ENCODE assay signal across 17 mouse cellular contexts in genomic region chr17:45279811-45280205, GRCm38 (mm10).
DNase-seq lines count a peak whose midpoint lies in the region; ATAC-seq and TF ChIP-seq lines count a peak whose summit lies in the region.
"Had no signal": no experiment of that assay in that cellular context is flagged by ENCODE, and none has a peak within 500 bp of the region (broad histone marks: within the 10 kb centered on the region; RNA-seq: fewer than 3 reads in every experiment).

No protein-coding gene starts in this region.

- no peak overlapping the region for H3K4me3 ChIP-seq in hindbrain, embryonic 15.5 days
- H3K4me3 ChIP-seq in hindbrain, embryonic 12.5 days = no peak overlapping the region
- H3K4me3 ChIP-seq in midbrain, embryonic 16.5 days (ENCODE audit: low read depth, low read length) = no peak overlapping the region
- H3K4me3 ChIP-seq in midbrain, postnatal 0 days (ENCODE audit: low read depth, low read length) = no peak overlapping the region
- H3K4me3 ChIP-seq in forebrain, postnatal 0 days (ENCODE audit: low read depth, low read length) = no peak overlapping the region
- no peak overlapping the region for H3K4me3 ChIP-seq in neural tube, embryonic 15.5 days (replicated peaks)
- H3K4me3 ChIP-seq: liver, embryonic 15.5 days; midbrain, embryonic 13.5 days had no signal

- no peaks in the 10 kb centered on the region for H3K36me3 ChIP-seq in hindbrain, embryonic 15.5 days
- H3K36me3 ChIP-seq in hindbrain, embryonic 12.5 days = no peaks in the 10 kb centered on the region
- H3K36me3 ChIP-seq in midbrain, embryonic 16.5 days (ENCODE audit: control insufficient read depth, insufficient read depth, low read length) = no peaks in the 10 kb centered on the region
- H3K36me3 ChIP-seq in midbrain, postnatal 0 days (ENCODE audit: insufficient read depth, low read length) = no peaks in the 10 kb centered on the region
- H3K36me3 ChIP-seq in forebrain, postnatal 0 days (ENCODE audit: insufficient read depth) = no peaks in the 10 kb centered on the region
- H3K36me3 ChIP-seq in neural tube, embryonic 15.5 days = no peaks in the 10 kb centered on the region
- H3K36me3 ChIP-seq: liver, embryonic 15.5 days; midbrain, embryonic 13.5 days had no signal

- no peak for DNase-seq in midbrain, postnatal 0 days (ENCODE audit: low spot score)
- no peak for DNase-seq in forebrain, postnatal 0 days
- DNase-seq in right cerebral cortex, adult 18-20 months = no peak
- no peak for DNase-seq in urinary bladder, adult 18-20 months (ENCODE audit: low spot score in 2 of 2)
- DNase-seq: B cell, adult 2 months; cerebellum, adult 8-10 months; heart, adult 11 months; heart, postnatal 10 days; lung, postnatal 36 days; right cerebral cortex, postnatal 14 days; thymus, adult 2 months had no signal

- H3K27me3 ChIP-seq in hindbrain, embryonic 15.5 days = no peaks in the 10 kb centered on the region
- 0 out of 2 replicates have a peak, but pooled peaks cover 2% of the 10 kb centered on the region for H3K27me3 ChIP-seq in hindbrain, embryonic 12.5 days
- no peaks in the 10 kb centered on the region for H3K27me3 ChIP-seq in midbrain, embryonic 16.5 days (ENCODE audit: control insufficient read depth, insufficient read depth, low read depth, low read length)
- H3K27me3 ChIP-seq in midbrain, postnatal 0 days (ENCODE audit: insufficient read depth, low read length) = no peaks in the 10 kb centered on the region
- H3K27me3 ChIP-seq in forebrain, postnatal 0 days (ENCODE audit: insufficient read depth, low read length) = no peaks in the 10 kb centered on the region
- H3K27me3 ChIP-seq in neural tube, embryonic 15.5 days (replicated peaks) = no peaks in the 10 kb centered on the region
- H3K27me3 ChIP-seq: midbrain, embryonic 13.5 days had no signal

- no peaks in the 10 kb centered on the region for H3K9me3 ChIP-seq in hindbrain, embryonic 15.5 days
- no peaks in the 10 kb centered on the region for H3K9me3 ChIP-seq in hindbrain, embryonic 12.5 days (replicated peaks)
- no peaks in the 10 kb centered on the region for H3K9me3 ChIP-seq in midbrain, embryonic 16.5 days (replicated peaks; ENCODE audit: control insufficient read depth, low read length, poor library complexity, severe bottlenecking)
- H3K9me3 ChIP-seq in midbrain, postnatal 0 days (ENCODE audit: low read length) = no peaks in the 10 kb centered on the region
- no peaks in the 10 kb centered on the region for H3K9me3 ChIP-seq in forebrain, postnatal 0 days (ENCODE audit: low read length)
- no peaks in the 10 kb centered on the region for H3K9me3 ChIP-seq in neural tube, embryonic 15.5 days (replicated peaks)
- H3K9me3 ChIP-seq: liver, embryonic 15.5 days; midbrain, embryonic 13.5 days had no signal

- no peak overlapping the region for H3K27ac ChIP-seq in hindbrain, embryonic 15.5 days (replicated peaks)
- H3K27ac ChIP-seq in hindbrain, embryonic 12.5 days = no peak overlapping the region
- H3K27ac ChIP-seq in midbrain, embryonic 16.5 days (ENCODE audit: low read length) = no peak overlapping the region
- H3K27ac ChIP-seq in midbrain, postnatal 0 days (ENCODE audit: low read depth, low read length) = no peak overlapping the region
- H3K27ac ChIP-seq in forebrain, postnatal 0 days (ENCODE audit: low read depth, low read length) = peak overlapping the region; percentile 67
- 0 out of 2 replicates have a peak overlapping the region, but pooled peaks have one; percentile 1 for H3K27ac ChIP-seq in neural tube, embryonic 15.5 days (replicated peaks)
- H3K27ac ChIP-seq: liver, embryonic 15.5 days; midbrain, embryonic 13.5 days had no signal

- H3K9ac ChIP-seq in hindbrain, embryonic 15.5 days = no peak overlapping the region
- no peak overlapping the region for H3K9ac ChIP-seq in hindbrain, embryonic 12.5 days
- no peak overlapping the region for H3K9ac ChIP-seq in midbrain, embryonic 16.5 days (ENCODE audit: low read depth, low read length)
- no peak overlapping the region for H3K9ac ChIP-seq in midbrain, postnatal 0 days (replicated peaks; ENCODE audit: low read length, poor library complexity, severe bottlenecking)
- H3K9ac ChIP-seq in forebrain, postnatal 0 days = peak overlapping the region; percentile 15; the same call in 1 of the 2 replicates
- no peak overlapping the region for H3K9ac ChIP-seq in neural tube, embryonic 15.5 days (replicated peaks)
- H3K9ac ChIP-seq: liver, embryonic 15.5 days; midbrain, embryonic 13.5 days had no signal

- H3K4me2 ChIP-seq in hindbrain, embryonic 15.5 days = peak overlapping the region; percentile 10; the same call in 1 of the 2 replicates
- H3K4me2 ChIP-seq in hindbrain, embryonic 12.5 days (replicated peaks) = no peak overlapping the region; the same call in 1 of the 2 replicates
- no peak overlapping the region for H3K4me2 ChIP-seq in midbrain, embryonic 16.5 days (ENCODE audit: low read length)
- no peak overlapping the region for H3K4me2 ChIP-seq in midbrain, postnatal 0 days (ENCODE audit: low read depth, low read length, poor library complexity, severe bottlenecking)
- no peak overlapping the region for H3K4me2 ChIP-seq in forebrain, postnatal 0 days (ENCODE audit: low read depth)
- peak overlapping the region; percentile 37 for H3K4me2 ChIP-seq in neural tube, embryonic 15.5 days
- H3K4me2 ChIP-seq: liver, embryonic 15.5 days; midbrain, embryonic 13.5 days had no signal

- H3K4me1 ChIP-seq in hindbrain, embryonic 15.5 days (replicated peaks) = no peaks in the 10 kb centered on the region; the same call in 1 of the 2 replicates
- H3K4me1 ChIP-seq in hindbrain, embryonic 12.5 days = peaks cover 11% of the 10 kb centered on the region
- peaks cover 8% of the 10 kb centered on the region; the same call in 1 of the 2 replicates for H3K4me1 ChIP-seq in midbrain, embryonic 16.5 days (ENCODE audit: control insufficient read depth, insufficient read depth, low read length)
- no peaks in the 10 kb centered on the region for H3K4me1 ChIP-seq in midbrain, postnatal 0 days (ENCODE audit: insufficient read depth, low read length)
- peaks cover 5% of the 10 kb centered on the region for H3K4me1 ChIP-seq in forebrain, postnatal 0 days (ENCODE audit: insufficient read depth)
- H3K4me1 ChIP-seq in neural tube, embryonic 15.5 days = peaks cover 14% of the 10 kb centered on the region
- H3K4me1 ChIP-seq: liver, embryonic 15.5 days had no signal

- WGBS in hindbrain, embryonic 15.5 days = 32% methylated on average over 3 of the region's 3 CpGs
- WGBS in hindbrain, embryonic 12.5 days = 39% methylated on average over 3 of the region's 3 CpGs
- WGBS in midbrain, embryonic 16.5 days = 43% methylated on average over 3 of the region's 3 CpGs
- 31% methylated on average over 3 of the region's 3 CpGs for WGBS in midbrain, postnatal 0 days
- WGBS in forebrain, postnatal 0 days = 42% methylated on average over 3 of the region's 3 CpGs
- 6% methylated on average over 3 of the region's 3 CpGs for WGBS in neural tube, embryonic 15.5 days

- no peak for ATAC-seq in hindbrain, embryonic 15.5 days (ENCODE audit: low FRiP score, low read depth)
- ATAC-seq in hindbrain, embryonic 12.5 days (ENCODE audit: low FRiP score) = no peak
- 0 out of 2 replicates have a peak, but pooled peaks have one; percentile 39 for ATAC-seq in midbrain, embryonic 16.5 days
- no peak for ATAC-seq in midbrain, postnatal 0 days (ENCODE audit: low FRiP score)
- no peak; the same call in 1 of the 2 replicates for ATAC-seq in forebrain, postnatal 0 days
- ATAC-seq in neural tube, embryonic 15.5 days (ENCODE audit: low FRiP score) = no peak
- ATAC-seq: midbrain, embryonic 13.5 days had no signal

- TF ChIP-seq CTCF in midbrain, postnatal 0 days (IDR thresholded peaks at IDR 0.05) = no peak
- no peak for TF ChIP-seq CTCF in forebrain, postnatal 0 days (IDR thresholded peaks at IDR 0.05; ENCODE audit: low read depth)

Comparison
In these comparisons a context has a peak if more than half of its experiments do, and no peak if none do; other contexts are left out.
1. H3K4me2 ChIP-seq: peak in hindbrain, embryonic 15.5 days (single experiment) and neural tube, embryonic 15.5 days (single experiment); none in hindbrain, embryonic 12.5 days (single experiment), midbrain, embryonic 16.5 days (single experiment), midbrain, postnatal 0 days (single experiment) and forebrain, postnatal 0 days (single experiment).
2. H3K27ac ChIP-seq: peak in forebrain, postnatal 0 days (single experiment) and neural tube, embryonic 15.5 days (single experiment); none in hindbrain, embryonic 15.5 days (single experiment), hindbrain, embryonic 12.5 days (single experiment), midbrain, embryonic 16.5 days (single experiment) and midbrain, postnatal 0 days (single experiment).